Mouse (Mus musculus) layer of hippocampus, postnatal 25 days (tissue): Measurements from ENCODE around the gene Gramd4. TPM values are rescaled to one million over a fixed set of nuclear protein-coding genes. Genes with fewer than 3 reads are reported as not detected.
"Not testable (repeated sequence)": the region's sequence is repeated elsewhere in the genome, so short reads cannot be mapped to it uniquely, and the experiment has no call there.

Experiments
- DNase-seq, 2 experiments: peaks; one replicate each; pipeline ENCODE4 v3.0.0; 2022; ENCODE audit warnings: mixed read lengths in 2 of 2, low spot score in 1 of 2; ENCODE audit errors: extremely low spot score in 1 of 2
- total RNA-seq, 2 experiments: library from RNA; stranded (reverse); gene quantifications; 2 replicates each; pipeline ENCODE4 v1.2.3; 2021

The Gramd4 gene
- total RNA-seq, 2 experiments from 2014 or later, result 25.9 to 27.7 TPM

- DNase-seq, result no peak
Measured at GRCm38 (mm10) chr15:86176771-86177702, 119.5 kb downstream of the Gramd4 start.

- not testable (repeated sequence) for DNase-seq
Measured at GRCm38 (mm10) chr15:86177703-86178251, 120.3 kb downstream of the Gramd4 start.

GRCm38 (mm10) chr15:86178594-86178993, 121.1 kb downstream of the Gramd4 start:
- DNase-seq, result no peak

GRCm38 (mm10) chr15:86180427-86180826, 122.9 kb downstream of the Gramd4 start:
- DNase-seq, result no peak

- not testable (repeated sequence) for DNase-seq
Measured at GRCm38 (mm10) chr15:86181321-86181720, 123.8 kb downstream of the Gramd4 start.

GRCm38 (mm10) chr15:86181941-86182439, 124.5 kb downstream of the Gramd4 start:
- DNase-seq, result no peak

- DNase-seq, result no peak
Measured at GRCm38 (mm10) chr15:86182646-86183045, 125.2 kb downstream of the Gramd4 start.

GRCm38 (mm10) chr15:86183484-86183883, 126.0 kb downstream of the Gramd4 start:
- DNase-seq, result no peak

GRCm38 (mm10) chr15:86184071-86184470, 126.6 kb downstream of the Gramd4 start:
- DNase-seq, result no peak

- peak in 1 of 2 experiments; percentile 30 for DNase-seq
Measured at GRCm38 (mm10) chr15:86184851-86185688, 127.6 kb downstream of the Gramd4 start.

- DNase-seq, result peak; percentile 73 to 79
Measured at GRCm38 (mm10) chr15:86185689-86186569, 128.4 kb downstream of the Gramd4 start, which contains the start of gene Cerk. Cerk (minus strand) TSS chr15:86186141.

GRCm38 (mm10) chr15:86186686-86187085, 129.2 kb downstream of the Gramd4 start:
- no peak for DNase-seq

Other genes starting within 250 kb of the Gramd4 start
- gene Cdpf1, start 246.0 kb upstream of the Gramd4 start, total RNA-seq, result 10 to 100 TPM; 22.6 to 23.7 TPM
- gene Pkdrej, start 236.0 kb upstream of the Gramd4 start, total RNA-seq, result under 1 TPM; 0.52 to 0.54 TPM
- 1 to 10 TPM; 4.4 to 7.3 TPM for gene Ttc38, start 225.4 kb upstream of the Gramd4 start, total RNA-seq
- under 1 TPM; 0.64 to 0.92 TPM for gene Gtse1, start 197.9 kb upstream of the Gramd4 start, total RNA-seq
- gene Trmu, start 178.4 kb upstream of the Gramd4 start, total RNA-seq, result 10 to 100 TPM; 25.0 to 37.2 TPM
- gene Celsr1, start 23.9 kb upstream of the Gramd4 start, total RNA-seq, result 1 to 10 TPM; 4.5 to 6.1 TPM
- 10 to 100 TPM; 46.3 to 47.4 TPM for gene Cerk, start 128.4 kb downstream of the Gramd4 start, total RNA-seq
- 10 to 100 TPM; 33.5 to 34.5 TPM for gene Tbc1d22a, start 156.8 kb downstream of the Gramd4 start, total RNA-seq